Mouse (Mus musculus) gastrocnemius, postnatal 25 days (tissue): ENCODE data around the gene Abtb2. TPM values are rescaled to one million over a fixed set of nuclear protein-coding genes. Genes with fewer than 3 reads are reported as not detected.

Source experiments
- DNase-seq: peaks from one replicate; pipeline ENCODE4 v3.0.0; 2022
- total RNA-seq, 2 experiments: library from RNA; stranded (reverse); gene quantifications; 1 replicate in 1 of 2; 2 replicates in 1 of 2; pipeline ENCODE4 v1.2.3; 2021

The Abtb2 gene
- total RNA-seq, 2 experiments from 2014 or later: 7.5 to 9.2 TPM

DNA sequence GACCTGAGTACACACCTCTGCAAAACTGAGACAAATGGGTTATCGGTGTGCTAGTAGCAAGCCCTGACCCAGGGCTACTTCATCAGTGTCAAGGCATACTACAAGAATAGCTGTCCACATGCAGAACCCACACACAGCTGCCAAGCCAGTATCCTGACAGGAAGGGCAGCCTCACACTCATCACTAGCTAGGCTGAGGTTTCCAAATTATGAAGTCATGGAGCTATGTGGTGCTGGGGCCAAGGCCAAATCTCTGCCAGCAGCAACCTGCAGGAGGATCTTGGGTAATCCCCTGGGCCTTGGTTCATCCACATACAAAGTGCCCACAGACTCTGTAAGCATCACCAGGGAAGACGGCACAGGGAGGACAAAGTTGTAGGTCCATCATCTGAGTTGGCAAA is 177.4 kb downstream of the Abtb2 start:
- DNase-seq: peak; percentile 13

DNA sequence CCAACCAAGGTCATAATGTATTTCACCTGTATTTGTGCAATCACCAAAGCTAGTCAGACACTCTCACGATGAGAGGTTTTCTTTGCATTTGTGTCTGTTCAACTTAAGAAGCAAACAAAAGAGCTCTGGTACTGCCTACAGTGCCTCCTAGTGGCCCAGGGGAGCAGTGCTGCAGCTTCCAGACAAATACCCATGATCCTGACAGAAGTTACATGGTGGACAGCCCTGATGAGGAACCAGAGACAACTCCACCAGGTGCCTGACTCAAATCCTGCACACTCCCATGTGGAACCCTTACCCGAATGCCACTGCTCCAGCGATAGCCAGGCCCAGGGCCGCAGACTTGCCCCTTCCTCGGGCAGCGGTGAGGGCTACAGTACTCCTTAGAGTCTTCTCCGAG is 177.9 kb downstream of the Abtb2 start:
- DNase-seq: peak; percentile 8

DNA sequence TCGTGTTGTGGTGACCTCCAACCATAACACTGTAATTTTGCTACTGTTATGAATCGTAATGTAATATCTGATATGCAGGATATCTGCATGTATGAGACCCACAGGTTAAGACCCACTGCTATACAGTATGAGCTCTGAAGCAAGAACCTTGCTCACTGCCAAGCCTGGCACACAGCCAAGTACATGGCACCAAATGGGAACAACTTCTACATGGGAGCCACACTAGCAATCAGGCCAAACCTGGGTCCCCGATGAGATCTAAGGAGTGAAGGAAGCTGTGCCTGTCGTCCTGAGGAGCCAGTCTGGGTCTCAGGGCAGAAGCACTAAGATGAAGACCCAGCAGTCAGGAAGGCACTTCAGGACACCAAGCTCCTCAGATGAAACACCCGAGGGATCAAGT is 179.4 kb downstream of the Abtb2 start:
- DNase-seq: peak; percentile 4

DNA sequence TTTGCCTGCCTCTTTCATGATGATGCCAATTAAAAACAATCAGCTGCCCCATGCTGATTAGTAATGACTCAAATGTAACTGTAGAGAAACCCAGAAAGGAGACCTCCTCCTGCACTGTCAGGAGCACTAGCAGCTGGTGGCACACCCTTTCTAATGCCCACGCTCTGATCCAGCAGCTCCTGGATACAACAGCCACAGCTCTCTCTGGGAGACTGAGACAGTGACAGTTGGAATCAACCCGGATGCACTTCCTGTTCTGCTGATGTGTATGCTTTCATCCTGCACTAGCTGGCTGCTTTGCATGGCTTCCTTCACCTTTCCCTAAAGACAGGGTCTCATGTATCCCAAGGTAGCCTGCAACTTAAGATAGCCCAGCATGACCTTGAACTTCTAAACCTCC is 180.0 kb downstream of the Abtb2 start:
- DNase-seq: no peak

DNA sequence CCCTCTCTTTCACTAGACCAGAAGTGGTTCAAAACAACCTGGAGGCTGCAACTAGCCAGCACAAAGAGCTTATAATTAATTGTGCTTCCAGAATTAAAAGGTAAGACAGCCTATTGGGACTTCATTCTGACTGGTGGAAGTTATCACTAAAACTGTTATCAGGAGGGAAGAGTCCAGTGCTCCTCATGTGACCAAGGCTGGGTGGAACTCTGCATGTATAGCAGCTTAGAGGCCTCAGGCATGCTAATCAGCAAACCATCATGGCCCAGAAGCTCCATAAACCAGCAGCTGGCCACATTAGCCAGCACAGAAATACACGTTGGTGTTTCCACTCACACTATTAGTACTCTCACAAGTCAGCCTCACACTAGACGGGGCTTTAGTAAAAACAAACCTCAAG is 180.7 kb downstream of the Abtb2 start:
- no peak for DNase-seq

DNA sequence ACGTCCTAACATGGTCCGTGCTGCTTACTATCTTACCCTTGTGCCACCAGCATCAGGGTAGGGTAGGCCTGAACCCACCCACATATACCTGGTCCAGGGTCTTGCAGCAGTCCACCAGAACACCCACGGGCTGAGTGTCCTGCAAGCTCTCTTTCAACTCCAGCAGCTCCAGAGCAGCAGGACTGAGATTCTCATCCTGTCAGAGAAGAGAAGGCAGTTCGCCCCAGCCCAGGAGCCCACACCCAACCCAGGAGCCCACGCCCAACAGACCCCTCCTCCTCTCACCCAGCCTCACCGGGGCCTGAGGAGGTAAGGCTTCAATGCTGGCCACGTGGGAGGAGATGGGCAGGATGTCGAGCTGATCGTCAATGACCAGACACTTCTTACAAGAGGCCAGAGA is 181.8 kb downstream of the Abtb2 start:
- no peak for DNase-seq

DNA sequence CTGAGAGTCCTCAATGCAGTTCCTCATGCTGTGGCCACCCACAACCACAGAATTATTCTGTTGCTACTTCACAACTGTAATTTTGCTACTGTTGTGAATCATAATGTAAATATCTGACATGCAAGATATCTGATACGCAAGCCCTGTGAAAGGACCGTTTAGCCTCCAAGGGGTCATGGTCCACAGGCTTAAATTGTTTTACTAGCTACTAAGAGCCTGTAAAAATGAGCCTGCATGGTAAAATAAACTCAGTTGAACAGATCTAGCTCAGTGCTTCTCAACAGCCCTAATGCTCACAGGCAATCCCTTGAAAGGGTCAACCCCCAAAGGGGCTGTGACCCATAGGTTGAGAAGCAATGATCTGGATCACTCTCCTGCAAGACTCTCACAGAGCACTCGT is 183.0 kb downstream of the Abtb2 start:
- no peak for DNase-seq

DNA sequence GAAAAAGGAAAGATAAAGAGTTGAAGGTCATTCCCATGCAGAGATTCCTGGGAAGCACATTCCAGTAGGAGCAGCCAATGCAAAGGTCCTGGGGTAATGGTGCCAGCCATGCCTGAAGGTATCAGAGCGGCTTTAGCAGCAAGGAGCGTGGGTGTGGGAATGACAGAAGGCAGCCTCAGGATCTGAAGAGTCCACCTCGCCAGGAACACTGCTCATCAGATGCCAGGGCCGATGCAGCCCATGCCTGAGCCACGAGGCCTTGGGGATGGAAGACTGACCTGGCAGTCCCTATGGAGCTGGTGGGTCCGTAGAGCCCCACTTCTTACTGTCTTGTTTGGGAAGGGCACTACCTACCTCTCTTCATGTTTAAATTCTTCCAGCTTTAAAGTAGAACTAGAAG is 185.7 kb downstream of the Abtb2 start:
- no peak for DNase-seq

DNA sequence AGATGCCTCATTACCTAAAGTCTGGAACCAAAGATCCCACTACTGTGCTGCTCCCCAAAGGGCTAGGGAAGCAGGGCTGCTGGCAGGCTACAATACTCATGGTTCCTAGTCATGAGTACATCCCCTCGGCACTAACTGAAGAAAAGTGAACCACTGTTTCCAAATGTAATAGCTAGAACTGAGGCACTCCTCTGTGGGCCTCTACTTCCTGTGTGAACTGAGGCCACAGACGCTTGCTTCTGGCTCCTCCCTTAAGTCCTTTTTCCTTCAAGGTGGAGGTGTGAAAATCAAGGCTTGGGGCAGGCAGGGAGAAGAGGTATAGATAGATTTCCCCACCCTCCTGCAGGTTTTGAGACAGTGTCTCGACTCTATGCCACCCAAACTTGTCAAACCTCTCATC is 188.5 kb downstream of the Abtb2 start:
- no peak for DNase-seq

DNA sequence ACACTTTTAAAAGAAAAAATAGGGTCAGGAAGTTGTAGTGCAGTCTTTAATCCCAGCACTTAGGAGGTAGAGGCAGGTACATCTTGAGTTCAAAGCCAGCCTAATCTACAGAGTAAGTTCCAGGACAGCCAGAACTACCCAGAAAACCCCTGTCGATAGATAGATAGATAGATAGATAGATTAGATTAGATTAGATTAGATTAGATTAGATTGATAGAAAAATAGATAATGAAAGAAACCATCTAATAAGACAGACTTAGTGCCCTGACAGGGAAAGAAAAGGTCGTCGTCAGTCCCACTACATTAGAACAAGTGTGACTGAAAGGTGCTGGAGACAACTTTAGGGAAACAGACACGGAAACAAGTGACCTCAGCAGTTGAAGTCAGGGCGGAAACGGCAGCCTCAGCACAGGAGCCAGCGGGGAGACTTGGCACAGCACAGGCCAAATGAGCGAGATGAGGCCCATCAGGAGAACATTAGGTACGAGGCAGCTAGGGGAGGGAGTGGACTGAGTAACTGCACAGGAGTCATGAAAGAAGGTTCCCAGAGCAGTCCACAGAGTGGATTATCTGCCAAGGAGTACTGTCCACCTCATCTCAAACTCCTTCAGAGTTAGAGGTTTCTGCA is 189.5 kb downstream of the Abtb2 start:
- no peak for DNase-seq

DNA sequence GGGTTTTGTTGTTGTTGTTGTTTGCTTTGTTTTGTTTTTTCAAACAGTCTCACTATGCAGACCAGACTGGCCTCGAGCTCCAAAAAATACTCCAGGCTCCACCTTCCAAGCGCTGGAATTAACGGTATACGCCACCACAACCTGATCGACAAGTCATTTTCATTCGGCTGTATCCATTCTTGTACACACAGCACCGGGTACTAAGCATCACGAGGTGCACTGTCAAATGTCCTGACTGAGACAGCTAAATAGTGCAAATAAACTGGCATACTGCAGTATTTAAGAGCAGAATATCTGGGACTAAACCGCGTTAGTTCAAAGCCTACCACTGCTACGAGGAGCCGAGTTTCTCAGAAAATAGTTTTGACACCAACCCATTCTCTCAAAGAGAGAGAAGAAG is 194.3 kb downstream of the Abtb2 start:
- DNase-seq: no peak

DNA sequence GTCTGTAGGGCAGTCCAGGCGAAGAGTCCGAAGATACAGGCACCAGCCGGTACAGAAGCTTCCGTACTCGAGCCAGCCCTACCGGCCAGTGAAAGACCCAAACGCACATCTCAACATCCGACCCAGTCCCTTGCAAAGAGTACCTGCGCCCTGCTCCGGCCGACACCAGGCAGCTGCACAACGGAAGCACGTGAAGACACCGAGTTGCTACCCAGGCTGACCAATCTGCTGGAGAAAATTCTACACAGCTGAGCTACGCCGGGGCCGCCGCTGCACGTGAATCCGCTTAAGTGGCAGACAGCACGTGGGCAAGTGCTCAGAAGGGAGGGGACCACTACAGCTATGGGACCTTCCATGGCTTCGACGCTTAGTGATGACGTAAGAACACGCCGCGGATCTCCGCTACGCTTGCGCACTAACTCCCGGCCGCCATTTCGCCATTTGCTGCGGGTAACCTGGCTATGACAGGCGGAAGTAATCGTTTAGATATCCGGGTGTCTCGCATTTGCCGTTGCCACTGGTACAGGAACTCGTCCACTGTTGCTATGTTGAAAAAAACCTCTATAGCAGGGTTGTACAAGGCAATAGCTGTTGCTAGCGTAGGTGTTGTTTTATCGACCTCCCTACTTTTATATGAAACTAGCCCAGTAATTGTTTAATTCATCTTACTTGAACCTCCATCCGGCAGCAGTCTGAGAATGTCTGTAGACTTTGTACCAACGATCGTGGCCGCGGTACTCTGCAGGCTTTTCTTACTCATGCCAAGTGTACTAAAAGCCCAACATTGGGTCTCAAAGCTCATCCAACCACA is 195.0 kb downstream of the Abtb2 start, which contains the start of gene Nat10:
Gene Nat10, minus strand, starts transcription at position 365 of the 811 bp plus-strand sequence.
- DNase-seq: peak; percentile 97

DNA sequence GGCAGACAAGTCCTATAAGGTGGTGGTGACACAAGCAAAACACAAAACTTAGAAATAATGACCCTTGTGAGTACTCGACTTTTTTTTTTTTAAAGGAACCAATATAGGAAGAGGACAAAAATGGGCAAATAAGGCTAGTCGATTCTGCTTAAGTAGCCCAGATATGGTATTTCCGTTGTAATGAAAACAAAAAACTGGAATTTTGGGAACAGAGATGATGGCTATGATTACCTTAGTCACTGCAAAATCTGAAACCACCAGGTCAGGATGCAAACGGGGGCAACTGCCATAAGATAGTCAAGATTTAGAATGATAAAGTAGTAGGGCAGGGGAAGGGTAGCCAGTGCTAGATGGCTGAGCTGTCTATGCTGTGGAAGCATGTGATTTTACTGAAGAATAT is 195.9 kb downstream of the Abtb2 start:
- DNase-seq: no peak

DNA sequence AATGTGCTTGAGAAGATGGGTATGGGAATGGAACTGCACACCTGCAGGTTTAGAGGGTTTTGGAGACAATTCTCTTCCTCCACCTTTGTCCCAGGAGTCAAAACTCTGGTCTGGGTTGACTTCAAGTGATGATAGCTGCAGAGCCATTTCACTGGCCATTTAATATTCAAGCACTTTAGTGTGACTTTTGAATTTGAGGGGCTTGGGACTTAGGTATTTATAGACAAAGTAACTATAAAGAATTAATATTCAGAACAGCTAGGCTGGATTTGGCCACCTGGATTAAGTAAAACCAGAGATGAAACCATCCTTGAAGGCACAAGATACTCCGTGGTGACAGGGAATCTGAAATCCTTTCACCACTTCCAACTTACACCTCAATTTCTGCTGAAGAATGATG is 196.4 kb downstream of the Abtb2 start:
- DNase-seq: no peak

Other genes with a start within 250 kb of the Abtb2 start
- not detected for gene Elf5, start 154.6 kb upstream of the Abtb2 start, total RNA-seq
- 100 to 1,000 TPM in 1 of 2 experiments, 10 to 100 TPM in 1; 72.8 to 119 TPM for gene Cat, start 81.2 kb upstream of the Abtb2 start, total RNA-seq
- gene Nat10, start 195.0 kb downstream of the Abtb2 start, total RNA-seq: 10 to 100 TPM; 14.7 to 15.3 TPM
- 100 to 1,000 TPM; 108 to 110 TPM for gene Caprin1, start 231.3 kb downstream of the Abtb2 start, total RNA-seq